Mouse (Mus musculus): ENCODE results near the gene Zranb2. TPM values are rescaled to one million over a fixed set of nuclear protein-coding genes. Genes with fewer than 3 reads are reported as not detected.

Zranb2 gene
- polyA plus RNA-seq, 1 experiment from 2014 or later: 28.4 TPM

- ATAC-seq: 0 out of 2 replicates have a peak, but pooled peaks have one; percentile 22
- WGBS (ENCODE audit: insufficient replicate concordance): 3% methylated on average over 2 of the region's 2 CpGs
- H3K4me1 ChIP-seq (ENCODE audit: insufficient read depth): peaks cover 11% of the 10 kb centered on the region
- TF ChIP-seq EP300 (IDR thresholded peaks at IDR 0.05; ENCODE audit: low read depth): no peak
- TF ChIP-seq CTCF (IDR thresholded peaks at IDR 0.05; ENCODE audit: low read depth): peak; percentile 72
- H3K36me3 ChIP-seq (replicated peaks; ENCODE audit: insufficient read depth, low read length): no peaks in the 10 kb centered on the region
- no peak overlapping the region for H3K9ac ChIP-seq (replicated peaks)
- no peak for DNase-seq
- H3K9me3 ChIP-seq (ENCODE audit: low read length): no peaks in the 10 kb centered on the region
- no peak overlapping the region for H3K4me2 ChIP-seq (ENCODE audit: low read depth, low read length)
- no peak overlapping the region for H3K4me3 ChIP-seq (ENCODE audit: low read depth, low read length)
- H3K27ac ChIP-seq (ENCODE audit: low read depth): no peak overlapping the region
- H3K27me3 ChIP-seq (ENCODE audit: insufficient read depth, low read length): peaks cover 26% of the 10 kb centered on the region
These were observed 31.2 kb downstream of the Zranb2 start for GRCm38 (mm10) chr3:157565196-157565595.

GRCm38 (mm10) chr3:157566725-157567565 is 33.0 kb downstream of the Zranb2 start, which contains the start of gene Ptger3:
Gene Ptger3 (plus strand): TSS chr3:157566892.
- DNase-seq (peak; percentile 42), ATAC-seq (peak; percentile 65)
- Histone ChIP-seq H3K27me3 (ENCODE audit: insufficient read depth, low read length) (peaks cover 26% of the 10 kb centered on the region), H3K9me3 (ENCODE audit: low read length) (no peaks in the 10 kb centered on the region), H3K27ac (ENCODE audit: low read depth) (no peak within 1 kb of the TSS), H3K4me2 (ENCODE audit: low read depth, low read length) (peak within 1 kb of the TSS; percentile 81), H3K36me3 (replicated peaks; ENCODE audit: insufficient read depth, low read length) (no peaks in the 10 kb centered on the region), H3K4me1 (ENCODE audit: insufficient read depth) (peaks cover 11% of the 10 kb centered on the region), H3K4me3 (ENCODE audit: low read depth, low read length) (peak within 1 kb of the TSS; percentile 49), H3K9ac (replicated peaks) (no peak within 1 kb of the TSS)
- WGBS (ENCODE audit: insufficient replicate concordance): 1% methylated on average over 80 of the region's 84 CpGs
- TF ChIP-seq CTCF (IDR thresholded peaks at IDR 0.05; ENCODE audit: low read depth) (peak; percentile 20; the same call in 1 of the 2 replicates), EP300 (IDR thresholded peaks at IDR 0.05; ENCODE audit: low read depth) (no peak)

GRCm38 (mm10) chr3:157567566-157568132 is 33.7 kb downstream of the Zranb2 start:
- DNase-seq (no peak), ATAC-seq (peak; percentile 6; the same call in 1 of the 2 replicates)
- H3K4me3 ChIP-seq (ENCODE audit: low read depth, low read length): peak overlapping the region; percentile 49
- H3K27ac ChIP-seq (ENCODE audit: low read depth): no peak overlapping the region
- H3K27me3 ChIP-seq (ENCODE audit: insufficient read depth, low read length): peaks cover 26% of the 10 kb centered on the region
- 0 out of 2 replicates have a peak overlapping the region, but pooled peaks have one; percentile 21 for H3K9ac ChIP-seq (replicated peaks)
- 2% methylated on average over 34 of the region's 34 CpGs for WGBS (ENCODE audit: insufficient replicate concordance)
- peaks cover 11% of the 10 kb centered on the region for H3K4me1 ChIP-seq (ENCODE audit: insufficient read depth)
- H3K9me3 ChIP-seq (ENCODE audit: low read length): no peaks in the 10 kb centered on the region
- peak overlapping the region; percentile 81 for H3K4me2 ChIP-seq (ENCODE audit: low read depth, low read length)
- TF ChIP-seq CTCF (IDR thresholded peaks at IDR 0.05; ENCODE audit: low read depth) (no peak), EP300 (IDR thresholded peaks at IDR 0.05; ENCODE audit: low read depth) (no peak)
- no peaks in the 10 kb centered on the region for H3K36me3 ChIP-seq (replicated peaks; ENCODE audit: insufficient read depth, low read length)

- H3K4me3 ChIP-seq (ENCODE audit: low read depth, low read length): no peak overlapping the region
- H3K4me2 ChIP-seq (ENCODE audit: low read depth, low read length): peak overlapping the region; percentile 6; the same call in 1 of the 2 replicates
- no peaks in the 10 kb centered on the region for H3K9me3 ChIP-seq (ENCODE audit: low read length)
- no peaks in the 10 kb centered on the region for H3K36me3 ChIP-seq (replicated peaks; ENCODE audit: insufficient read depth, low read length)
- ATAC-seq (no peak), DNase-seq (no peak)
- H3K27me3 ChIP-seq (ENCODE audit: insufficient read depth, low read length): peaks cover 20% of the 10 kb centered on the region
- peaks cover 14% of the 10 kb centered on the region for H3K4me1 ChIP-seq (ENCODE audit: insufficient read depth)
- no peak overlapping the region for H3K27ac ChIP-seq (ENCODE audit: low read depth)
- 34% methylated on average over 6 of the region's 6 CpGs for WGBS (ENCODE audit: insufficient replicate concordance)
- TF ChIP-seq EP300 (IDR thresholded peaks at IDR 0.05; ENCODE audit: low read depth) (no peak), CTCF (IDR thresholded peaks at IDR 0.05; ENCODE audit: low read depth) (no peak)
- H3K9ac ChIP-seq (replicated peaks): no peak overlapping the region
These were observed 38.1 kb downstream of the Zranb2 start for GRCm38 (mm10) chr3:157572011-157572410.

- Histone ChIP-seq H3K27me3 (ENCODE audit: insufficient read depth, low read length) (no peaks in the 10 kb centered on the region), H3K27ac (ENCODE audit: low read depth) (peak overlapping the region; percentile 30), H3K9ac (replicated peaks) (no peak overlapping the region), H3K9me3 (ENCODE audit: low read length) (no peaks in the 10 kb centered on the region), H3K4me3 (ENCODE audit: low read depth, low read length) (no peak overlapping the region), H3K36me3 (replicated peaks; ENCODE audit: insufficient read depth, low read length) (no peaks in the 10 kb centered on the region), H3K4me2 (ENCODE audit: low read depth, low read length) (no peak overlapping the region; the same call in 1 of the 2 replicates), H3K4me1 (ENCODE audit: insufficient read depth) (peaks cover 27% of the 10 kb centered on the region)
- peak; percentile 55 for ATAC-seq
- TF ChIP-seq CTCF (IDR thresholded peaks at IDR 0.05; ENCODE audit: low read depth) (no peak), EP300 (IDR thresholded peaks at IDR 0.05; ENCODE audit: low read depth) (no peak)
- 25% methylated on average over 9 of the region's 9 CpGs for WGBS (ENCODE audit: insufficient replicate concordance)
- DNase-seq: peak; percentile 46
These were observed 41.7 kb downstream of the Zranb2 start for GRCm38 (mm10) chr3:157575441-157576342.
